In genomic region chr17:78199231-78199625, GRCm38 (mm10) we compare ENCODE assay signal across 8 mouse cellular contexts. TPM values are rescaled to one million over a fixed set of nuclear protein-coding genes. Genes with fewer than 3 reads are reported as not detected.
DNase-seq lines count a peak whose midpoint lies in the region; ATAC-seq and TF ChIP-seq lines count a peak whose summit lies in the region.

No protein-coding gene starts in this region.

- peak overlapping the region; percentile 87; the same call in 1 of the 2 replicates for H3K4me3 ChIP-seq in liver, adult 2 months (ENCODE audit: insufficient read depth, low read depth, low read length)
- H3K4me3 ChIP-seq in embryonic fibroblast, embryonic 13.5 days (ENCODE audit: insufficient read depth, low read length), result peak overlapping the region; percentile 78
- H3K4me3 ChIP-seq in intestine, postnatal 0 days (ENCODE audit: low read depth, low read length), result peak overlapping the region; percentile 89
- H3K4me3 ChIP-seq in neural tube, embryonic 13.5 days, result peak overlapping the region; percentile 92

- no peak for TF ChIP-seq CTCF in liver, adult 2 months (IDR thresholded peaks at IDR 0.05; ENCODE audit: low read depth, low read length)
- no peak for TF ChIP-seq CTCF in embryonic fibroblast, embryonic 13.5 days (IDR thresholded peaks at IDR 0.05; ENCODE audit: borderline replicate concordance, insufficient read depth, low read length)
- no peak for TF ChIP-seq CTCF in intestine, postnatal 0 days (IDR thresholded peaks at IDR 0.05; ENCODE audit: low read depth)

- H3K4me2 ChIP-seq in intestine, postnatal 0 days (replicated peaks; ENCODE audit: low read depth), result peak overlapping the region; percentile 86
- H3K4me2 ChIP-seq in neural tube, embryonic 13.5 days, result peak overlapping the region; percentile 95

- TF ChIP-seq POLR2A in liver, adult 2 months (IDR thresholded peaks at IDR 0.05; ENCODE audit: extremely low read depth, insufficient read depth, low read length), result no peak
- TF ChIP-seq POLR2A in embryonic fibroblast, embryonic 13.5 days (IDR thresholded peaks at IDR 0.05; ENCODE audit: low read depth, low read length), result peak; percentile 21; the same call in 1 of the 2 replicates

- H3K27me3 ChIP-seq in liver, adult 2 months (ENCODE audit: control insufficient read depth, insufficient read depth, low read length), result no peaks in the 10 kb centered on the region
- no peaks in the 10 kb centered on the region for H3K27me3 ChIP-seq in intestine, postnatal 0 days (replicated peaks; ENCODE audit: control insufficient read depth, insufficient read depth, low read length)
- H3K27me3 ChIP-seq in neural tube, embryonic 13.5 days, result peaks cover 4% of the 10 kb centered on the region; the same call in 1 of the 2 replicates

- H3K4me1 ChIP-seq in liver, adult 2 months (ENCODE audit: control insufficient read depth, insufficient read depth, low read length), result peaks cover 12% of the 10 kb centered on the region
- 0 out of 2 replicates have a peak, but pooled peaks cover 2% of the 10 kb centered on the region for H3K4me1 ChIP-seq in embryonic fibroblast, embryonic 13.5 days (ENCODE audit: control insufficient read depth, insufficient read depth, low read length)
- H3K4me1 ChIP-seq in intestine, postnatal 0 days (replicated peaks; ENCODE audit: control insufficient read depth, insufficient read depth, low read length), result peaks cover 4% of the 10 kb centered on the region; the same call in 1 of the 2 replicates
- peaks cover 43% of the 10 kb centered on the region for H3K4me1 ChIP-seq in neural tube, embryonic 13.5 days (replicated peaks)

- H3K79me2 ChIP-seq in liver, adult 2 months (ENCODE audit: control insufficient read depth, insufficient read depth, low read length), result peaks cover 21% of the 10 kb centered on the region; the same call in 1 of the 2 replicates

- peak overlapping the region; percentile 96; the same call in 1 of the 2 replicates for H3K9ac ChIP-seq in liver, adult 2 months (ENCODE audit: low read depth, low read length)
- no peak overlapping the region for H3K9ac ChIP-seq in intestine, postnatal 0 days (ENCODE audit: low read depth, low read length)
- peak overlapping the region; percentile 91 for H3K9ac ChIP-seq in neural tube, embryonic 13.5 days

- H3K9me3 ChIP-seq in intestine, postnatal 0 days (ENCODE audit: control insufficient read depth), result no peaks in the 10 kb centered on the region
- H3K9me3 ChIP-seq in neural tube, embryonic 13.5 days, result no peaks in the 10 kb centered on the region

- ATAC-seq in intestine, postnatal 0 days, result no peak
- ATAC-seq in neural tube, embryonic 13.5 days (ENCODE audit: low read depth), result peak; percentile 33; the same call in 1 of the 2 replicates

- WGBS in liver, adult 2 months, result 33% methylated on average over 7 of the region's 7 CpGs
- 17% methylated on average over 7 of the region's 7 CpGs for WGBS in intestine, postnatal 0 days
- WGBS in neural tube, embryonic 13.5 days, result 4% methylated on average over 7 of the region's 7 CpGs

- no peaks in the 10 kb centered on the region for H3K36me3 ChIP-seq in liver, adult 2 months (ENCODE audit: control insufficient read depth, insufficient read depth, low read length)
- no peaks in the 10 kb centered on the region for H3K36me3 ChIP-seq in intestine, postnatal 0 days (ENCODE audit: control insufficient read depth, insufficient read depth)
- H3K36me3 ChIP-seq in neural tube, embryonic 13.5 days, result no peaks in the 10 kb centered on the region

- no peak overlapping the region for H3K27ac ChIP-seq in liver, adult 2 months (replicated peaks; ENCODE audit: insufficient read depth, low read depth, low read length)
- peak overlapping the region; percentile 74 for H3K27ac ChIP-seq in embryonic fibroblast, embryonic 13.5 days (ENCODE audit: insufficient read depth, low read length)
- no peak overlapping the region for H3K27ac ChIP-seq in intestine, postnatal 0 days (ENCODE audit: low read depth, low read length)
- H3K27ac ChIP-seq in neural tube, embryonic 13.5 days (replicated peaks), result peak overlapping the region; percentile 95

- no peak for DNase-seq in liver, adult 2 months (ENCODE audit: extremely low read depth, low read depth, low spot score)
- no peak for DNase-seq in liver
- DNase-seq in MN1 (ENCODE audit: low spot score), result no peak
- no peak for DNase-seq in frontal cortex, postnatal 14 days (ENCODE audit: low spot score in 2 of 2)
- no peak for DNase-seq in right cerebral cortex, postnatal 36 days (ENCODE audit: low spot score in 2 of 2)

RNA-seq across cellular contexts. Expression of gene Crim1, which starts 0.8 kb away (rescaled TPM):
- 9.0 and 11.7 TPM in 2 replicates for total RNA-seq in liver, adult 2 months (2014; rRNA removed)
- polyA plus RNA-seq in liver, adult 2 months (2012; rRNA removed), result 5.6 and 6.5 TPM in 2 replicates
- 55.2 and 102 TPM in 2 replicates for polyA plus RNA-seq in embryonic fibroblast, embryonic 13.5 days (2011; ENCODE audit: insufficient read length, low read depth, missing spikeins)
- polyA plus RNA-seq in intestine, postnatal 0 days (2015; fragmentation: Nextera tagmentation; extraction: Ambion mirVana), result 7.7 and 9.0 TPM in 2 replicates
- polyA plus RNA-seq in neural tube, embryonic 13.5 days (2015; fragmentation: Nextera tagmentation; extraction: Ambion mirVana), result 12.4 and 13.1 TPM in 2 replicates

Comparison
In these comparisons a context has a peak if more than half of its experiments do, and no peak if none do; other contexts are left out.
1. H3K27ac ChIP-seq: peak in embryonic fibroblast, embryonic 13.5 days (single experiment) and neural tube, embryonic 13.5 days (single experiment); none in liver, adult 2 months (single experiment) and intestine, postnatal 0 days (single experiment).
2. Peak in every context shown above with its lines, with median percentiles within 50 percentile points of each other: H3K4me3 ChIP-seq.